Mouse (Mus musculus) liver, embryonic 14.5 days (tissue): ENCODE data around the gene Plagl2.

Source experiments
- CTCF ChIP-seq: IDR thresholded peaks from 2 replicates; pipeline ENCODE4 v1.5.1; 2016; ENCODE audit warnings: antibody characterized with exemption, low read depth, control low read depth
- EP300 ChIP-seq: IDR thresholded peaks from 2 replicates; pipeline ENCODE4 v1.6.1; 2016; ENCODE audit warnings: antibody characterized with exemption, low read depth

DNA sequence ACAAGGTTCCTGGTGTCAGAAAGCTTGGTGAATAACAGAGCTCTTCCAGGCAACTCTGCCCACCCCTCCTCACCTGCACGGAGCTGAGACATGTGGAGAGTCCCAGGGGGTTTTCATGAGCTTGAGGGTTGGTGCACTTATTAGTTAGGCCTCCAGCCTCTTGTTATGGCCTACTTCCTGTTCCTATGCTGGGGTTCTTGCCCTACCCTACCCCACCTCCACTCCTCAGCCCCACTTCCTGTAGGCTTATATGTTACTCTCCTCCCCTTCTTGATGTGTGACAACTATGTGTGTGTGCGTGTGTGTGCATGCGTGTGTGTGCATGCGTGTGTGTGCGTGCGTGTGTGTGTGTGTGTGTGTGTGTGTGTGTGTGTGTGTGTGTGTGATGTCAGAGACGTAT lies 21.8 kb upstream of the Plagl2 start:
- TF ChIP-seq CTCF = no peak
- no peak for TF ChIP-seq EP300
